Mouse (Mus musculus): ENCODE measurements around the gene Cplx3.

Cplx3 gene

DNA sequence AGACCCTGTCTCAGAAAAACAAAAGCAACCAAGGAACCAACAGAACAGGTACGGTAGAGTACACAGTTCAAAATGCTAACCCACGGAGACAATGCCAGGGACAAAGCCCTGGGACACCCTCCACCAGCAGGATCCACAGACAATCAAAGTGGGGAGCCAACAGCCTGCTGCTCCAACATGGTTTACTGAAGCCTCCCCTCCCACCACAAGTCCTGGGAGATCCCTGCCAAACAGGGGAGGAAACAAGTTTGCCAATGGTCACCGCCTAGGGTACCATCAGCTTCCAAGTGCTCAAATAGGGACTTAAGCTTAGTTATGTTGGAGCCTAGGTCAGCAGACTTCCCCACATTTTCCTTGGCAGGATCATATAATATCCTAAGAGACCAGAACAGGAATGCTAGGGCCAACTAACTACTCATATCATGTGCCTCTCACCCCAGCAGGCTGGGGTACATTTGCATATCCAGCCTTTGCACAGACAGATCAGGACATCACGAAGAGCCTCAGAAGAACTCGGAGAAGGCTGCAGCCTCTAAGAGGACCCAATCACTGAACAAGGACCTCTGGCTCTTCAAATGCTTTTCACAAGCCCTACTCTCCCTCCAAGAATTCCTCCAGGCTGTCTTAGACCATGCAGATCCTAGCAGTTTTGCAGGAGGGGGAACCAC lies 33.7 kb upstream of the Cplx3 start:
- no peak for ATAC-seq (ENCODE audit: insufficient number of reproducible peaks, low FRiP score, low TSS enrichment)

DNA sequence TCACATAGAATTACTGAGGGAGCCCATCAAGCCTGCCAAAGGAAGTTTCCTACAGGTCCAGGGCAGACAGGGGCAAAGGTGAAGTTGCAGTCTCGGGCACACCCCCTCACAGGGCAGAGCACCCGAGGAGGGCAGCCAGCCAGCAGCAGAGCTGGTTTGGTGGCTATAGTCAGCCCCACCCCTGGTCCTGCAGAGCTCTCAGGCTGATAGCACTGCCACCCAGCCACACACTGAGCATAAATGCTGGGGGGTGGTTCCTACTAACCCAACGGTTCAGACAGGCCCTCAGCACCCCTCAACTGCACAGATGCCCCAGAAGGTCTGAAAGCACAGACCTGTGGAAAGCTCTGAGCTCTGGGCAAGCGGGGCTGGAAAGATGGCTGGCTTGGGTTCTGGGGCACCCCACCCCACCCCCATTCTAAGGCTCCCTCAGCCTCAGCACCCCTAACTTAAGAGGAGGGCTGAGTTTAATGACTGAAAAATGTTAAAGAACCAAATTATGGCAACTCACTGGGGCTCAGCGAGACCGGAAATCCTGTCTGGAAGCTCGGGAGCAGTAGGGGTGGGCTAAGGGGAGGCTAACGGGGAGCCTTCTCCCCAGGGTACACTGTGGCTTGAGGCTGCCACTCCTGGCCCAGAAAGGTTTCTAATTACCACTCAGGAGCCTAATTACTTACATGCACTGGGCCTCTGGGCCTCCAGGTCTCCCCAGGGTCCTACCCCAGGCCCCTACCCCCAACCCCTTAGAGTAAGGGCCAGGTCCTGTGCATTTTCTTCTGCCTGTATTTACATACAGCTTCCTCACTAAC lies 32.8 kb upstream of the Cplx3 start:
- no peak for ATAC-seq (ENCODE audit: insufficient number of reproducible peaks, low FRiP score, low TSS enrichment)

DNA sequence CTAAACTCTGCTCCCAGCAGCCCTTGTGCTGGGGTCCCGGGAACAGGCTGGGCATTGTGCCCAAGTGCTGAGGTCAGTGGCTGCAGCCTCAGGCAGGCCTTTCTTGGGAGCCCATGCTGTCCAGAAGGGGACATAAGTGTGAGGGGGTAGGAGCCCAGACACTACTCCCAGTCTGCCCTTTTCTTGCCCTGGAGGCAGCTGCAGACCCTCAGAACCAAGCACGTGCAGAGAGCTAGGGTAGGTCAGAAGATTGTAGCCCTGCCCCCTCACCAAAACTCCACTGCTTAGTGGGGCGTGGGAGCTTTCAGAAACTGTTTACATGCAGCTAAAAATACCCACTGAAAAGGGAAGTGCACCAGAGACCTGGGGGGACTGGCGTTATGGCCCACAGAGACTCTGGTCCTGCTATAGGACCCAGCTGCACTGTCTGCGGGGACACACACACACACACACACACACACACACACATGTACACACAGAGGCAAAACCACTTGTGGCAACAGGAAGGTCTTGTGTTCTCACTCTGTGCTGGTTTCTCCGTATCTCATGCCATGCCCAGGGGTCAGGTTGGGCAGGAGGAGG lies 31.8 kb upstream of the Cplx3 start:
- ATAC-seq (ENCODE audit: insufficient number of reproducible peaks, low FRiP score, low TSS enrichment), result no peak

DNA sequence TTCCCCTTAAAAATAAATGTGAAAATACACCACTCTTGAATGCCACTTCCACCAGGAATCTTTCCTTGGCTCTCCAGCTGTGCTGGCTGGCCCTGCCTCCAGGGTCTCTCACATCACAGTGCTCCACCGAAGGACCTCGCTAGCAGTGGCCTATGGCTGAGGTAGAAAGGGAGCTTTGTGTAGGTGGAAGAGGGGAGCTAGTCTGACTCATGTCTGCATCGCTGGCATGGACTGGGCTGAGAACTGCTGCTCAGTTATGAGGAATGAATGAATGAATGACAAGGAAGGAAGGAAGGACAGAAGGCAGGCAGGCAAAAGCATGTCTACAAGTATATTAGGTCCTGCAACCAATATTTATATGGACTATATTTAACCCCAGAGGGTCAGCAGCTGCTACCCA lies 31.2 kb upstream of the Cplx3 start:
- ATAC-seq (ENCODE audit: insufficient number of reproducible peaks, low FRiP score, low TSS enrichment), result no peak

DNA sequence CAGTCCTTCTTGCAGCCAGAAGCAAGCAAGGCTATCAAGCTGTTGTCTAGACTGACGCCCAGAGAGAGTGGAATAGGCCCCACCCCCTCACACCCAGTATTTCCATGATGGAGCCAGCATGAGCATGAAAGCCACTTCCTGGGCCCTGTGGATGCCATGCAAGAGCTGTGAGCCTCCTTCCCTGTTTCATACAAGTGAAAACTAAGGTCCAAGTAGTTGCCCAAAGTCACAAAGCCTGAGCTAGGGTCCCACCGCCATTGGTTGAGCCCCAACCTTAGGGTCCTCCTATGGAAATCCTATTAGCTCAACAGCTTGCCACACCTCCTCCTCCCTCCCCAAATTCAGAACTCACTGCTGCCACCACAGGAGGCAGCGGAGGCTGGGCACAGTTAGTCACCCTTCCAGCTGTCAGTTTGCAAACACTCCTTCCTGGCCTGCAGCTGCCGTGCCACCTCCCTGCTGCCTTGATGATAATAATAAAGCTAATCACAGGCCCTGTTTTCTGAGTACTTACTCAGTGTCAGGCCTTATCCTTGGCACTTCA lies 27.5 kb upstream of the Cplx3 start:
- no peak for ATAC-seq (ENCODE audit: insufficient number of reproducible peaks, low FRiP score, low TSS enrichment)

DNA sequence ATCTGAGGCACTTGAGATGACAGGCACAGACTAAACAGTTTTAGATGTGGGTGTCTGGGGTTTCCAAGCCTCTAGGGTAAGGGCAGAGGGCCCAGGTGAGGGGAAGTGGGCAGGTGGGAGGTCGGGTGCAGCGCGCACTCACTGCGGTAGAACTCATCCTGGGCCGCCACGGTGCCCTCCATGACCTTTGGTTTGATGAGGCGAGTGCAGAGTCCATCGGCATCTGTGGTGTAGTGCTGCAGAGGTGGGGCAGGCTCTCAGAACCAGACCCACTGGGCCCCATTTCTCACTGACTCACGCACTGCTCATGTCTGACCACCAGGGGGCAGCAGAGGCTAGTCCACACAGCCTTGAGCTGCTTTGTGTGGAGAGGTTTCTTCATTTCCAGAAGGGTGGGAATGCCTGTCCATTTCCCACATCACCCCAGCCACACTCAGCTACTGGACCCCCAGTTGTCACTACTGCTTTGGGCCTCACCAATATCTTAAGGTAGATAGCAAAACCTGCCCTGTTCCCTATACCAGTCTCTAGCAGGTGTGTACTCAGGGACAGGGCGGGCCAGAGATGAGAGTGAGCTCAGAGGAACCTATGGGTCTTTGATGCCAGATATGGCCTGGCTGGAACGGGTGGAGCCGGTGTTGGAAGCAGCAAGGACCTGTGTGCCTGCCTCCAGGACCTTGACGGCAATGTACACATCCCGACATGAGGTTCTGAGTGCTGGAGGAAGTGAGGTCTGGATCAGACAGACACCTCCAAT lies 23.2 kb upstream of the Cplx3 start:
- ATAC-seq (ENCODE audit: insufficient number of reproducible peaks, low FRiP score, low TSS enrichment), result 0 out of 2 replicates have a peak, but pooled peaks have one; percentile 37

DNA sequence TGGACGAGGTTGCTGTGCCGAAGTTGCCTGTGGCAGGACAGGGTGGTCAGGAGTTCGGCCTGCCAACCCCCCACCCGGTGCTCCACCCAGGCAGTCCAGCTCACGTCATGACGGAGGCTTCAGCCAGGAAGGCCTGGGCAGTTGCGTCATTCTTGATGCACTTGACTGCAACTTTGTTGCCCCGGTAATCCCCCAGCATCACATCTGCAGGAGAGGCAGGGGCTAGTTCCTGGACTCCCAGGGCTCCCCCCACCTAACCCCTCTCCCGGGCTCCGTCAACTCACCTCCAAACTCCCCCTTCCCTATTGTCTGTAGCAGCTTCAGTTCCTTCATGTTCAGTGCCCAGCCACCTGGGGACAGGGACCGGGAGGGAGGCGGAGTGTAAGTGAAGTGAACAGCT lies 22.6 kb upstream of the Cplx3 start:
- no peak for ATAC-seq (ENCODE audit: insufficient number of reproducible peaks, low FRiP score, low TSS enrichment)

DNA sequence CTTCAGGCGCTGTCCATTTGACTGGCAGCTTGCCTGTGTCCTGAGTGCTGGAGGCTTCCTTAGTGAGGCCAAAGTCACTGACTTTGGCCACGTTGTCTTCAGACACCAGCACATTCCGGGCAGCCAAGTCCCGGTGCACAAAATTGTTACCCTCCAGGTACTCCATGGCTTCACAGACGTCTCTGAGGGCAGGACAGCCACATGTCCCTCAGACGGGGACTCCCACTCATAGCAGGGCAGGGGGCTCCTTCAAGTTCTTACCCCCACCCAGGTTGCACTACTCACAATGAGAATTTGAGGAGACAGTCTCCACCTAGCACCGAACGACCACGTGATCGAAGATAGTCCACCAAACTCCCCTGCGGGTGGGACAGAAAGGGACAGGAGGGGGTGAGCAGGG lies 21.8 kb upstream of the Cplx3 start:
- no peak for ATAC-seq (ENCODE audit: insufficient number of reproducible peaks, low FRiP score, low TSS enrichment)

DNA sequence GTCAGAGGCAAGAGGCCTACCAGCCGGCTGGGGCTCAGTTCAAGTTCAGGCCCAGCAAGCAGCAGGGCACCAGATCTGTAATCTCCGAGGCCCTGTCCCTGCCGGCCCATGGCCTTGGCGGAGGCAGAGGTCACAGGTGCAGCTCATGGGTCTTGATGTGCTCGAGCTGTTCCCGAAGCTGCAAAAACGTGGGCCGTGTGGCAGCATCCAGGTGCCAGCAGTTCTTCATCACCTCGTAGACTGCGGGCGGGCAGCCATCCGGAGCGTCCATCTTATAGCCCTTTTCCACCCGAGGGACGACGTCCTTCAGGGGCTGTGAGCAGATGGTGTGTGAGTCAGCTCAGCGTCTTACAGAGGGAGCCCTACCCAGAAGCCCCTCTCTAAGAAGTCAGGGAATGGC lies 21.1 kb upstream of the Cplx3 start:
- ATAC-seq (ENCODE audit: insufficient number of reproducible peaks, low FRiP score, low TSS enrichment), result no peak

DNA sequence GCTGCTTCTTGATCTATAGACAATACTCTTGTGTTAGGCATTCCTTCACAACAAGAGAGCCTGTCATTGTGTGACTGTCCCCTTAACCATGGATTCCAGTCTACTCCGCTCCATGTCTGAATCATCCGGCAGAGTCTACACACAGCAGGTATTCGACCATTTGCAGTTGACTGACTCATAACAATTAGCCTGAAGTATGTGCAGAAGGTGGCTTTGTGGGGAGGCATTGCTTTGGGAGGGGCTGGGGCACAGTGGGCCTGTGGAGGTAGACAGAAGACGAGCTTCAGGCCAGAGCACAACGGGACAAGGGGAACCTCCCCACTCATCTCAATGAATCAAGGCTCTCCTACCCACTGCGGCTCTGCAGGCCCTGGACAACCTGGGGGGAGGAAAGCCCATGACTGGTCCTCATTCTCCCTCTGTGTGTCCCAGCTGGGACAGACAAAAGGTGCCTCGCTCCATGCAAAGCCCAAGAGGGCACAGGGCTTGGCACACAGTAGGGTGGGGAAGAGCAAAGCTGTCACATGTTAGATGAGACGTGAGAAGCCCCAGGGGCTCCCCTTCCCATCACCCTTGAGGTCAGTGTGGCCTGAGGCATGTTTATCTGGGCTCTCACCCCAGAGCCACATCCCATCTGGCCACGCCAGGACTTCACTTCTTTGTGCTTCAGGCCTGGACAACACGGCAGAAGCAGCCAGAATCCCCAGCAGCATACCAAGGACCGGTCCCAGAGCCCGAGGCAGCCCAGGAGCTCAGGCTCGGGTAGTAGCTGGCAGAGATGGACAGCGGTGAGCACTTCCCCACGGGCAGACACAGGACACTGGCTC lies 19.8 kb upstream of the Cplx3 start:
- ATAC-seq (ENCODE audit: insufficient number of reproducible peaks, low FRiP score, low TSS enrichment), result no peak

DNA sequence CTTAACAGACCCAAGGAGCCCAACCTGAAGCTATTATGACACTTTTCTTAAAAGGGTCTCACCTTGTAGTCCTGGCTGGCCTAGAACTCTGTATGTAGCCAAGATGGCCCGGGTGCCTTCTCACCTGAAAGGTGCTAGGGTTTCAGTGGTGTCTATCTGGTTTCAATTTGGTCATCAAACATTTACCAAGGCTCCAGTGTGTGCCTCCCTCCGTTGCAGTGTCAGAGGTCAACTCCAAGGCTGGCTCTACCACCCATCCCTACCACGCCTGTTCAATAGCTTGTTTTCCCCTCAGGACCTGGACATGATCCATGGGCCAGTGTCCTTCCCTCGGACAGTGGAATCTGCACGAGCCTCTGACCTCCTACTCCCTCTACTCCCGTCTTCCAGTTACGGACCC lies 18.2 kb upstream of the Cplx3 start:
- no peak for ATAC-seq (ENCODE audit: insufficient number of reproducible peaks, low FRiP score, low TSS enrichment)

DNA sequence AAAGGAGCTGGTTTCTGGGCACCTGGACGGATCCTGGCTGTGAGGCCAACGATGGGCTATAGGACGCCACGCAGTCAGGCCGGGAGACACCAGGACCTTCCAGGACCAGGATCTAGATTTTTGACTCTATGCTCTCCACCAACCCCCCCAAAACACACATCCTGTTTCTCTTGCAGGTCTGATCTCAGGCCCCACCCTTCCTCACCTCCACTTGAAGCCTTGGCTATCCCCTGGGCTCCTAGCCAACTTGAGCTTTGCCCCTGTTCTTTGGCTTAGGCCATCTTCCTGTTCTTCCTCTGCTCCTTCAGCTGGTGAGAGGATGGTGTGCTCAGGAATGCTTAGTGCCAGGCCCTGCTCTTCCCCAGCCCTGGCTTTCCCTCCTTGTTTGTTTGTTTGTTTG lies 14.6 kb upstream of the Cplx3 start, which contains the start of gene Lman1l:
Gene Lman1l, minus strand, starts transcription at position 101 of the 400 bp plus-strand sequence.
- no peak for ATAC-seq (ENCODE audit: insufficient number of reproducible peaks, low FRiP score, low TSS enrichment)

DNA sequence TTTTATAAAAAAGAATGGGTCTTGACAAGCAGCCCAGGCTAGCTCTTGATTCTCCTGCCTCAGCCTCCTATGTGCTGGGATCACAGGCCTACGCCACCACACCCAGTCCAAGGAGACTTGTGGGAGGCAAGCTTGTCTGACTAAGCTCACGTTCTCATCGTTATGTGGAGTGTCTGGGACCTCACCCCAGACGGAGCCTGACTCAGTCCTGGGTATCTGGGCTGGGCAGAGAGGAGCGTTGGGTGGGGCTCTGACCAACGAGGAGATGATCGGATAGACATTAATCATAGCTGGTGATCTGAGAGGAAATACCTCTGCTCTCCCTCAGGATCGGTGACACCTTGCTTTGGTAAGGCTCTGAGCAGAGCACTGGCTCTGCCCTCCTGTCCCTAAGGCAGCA lies 12.8 kb upstream of the Cplx3 start:
- ATAC-seq (ENCODE audit: insufficient number of reproducible peaks, low FRiP score, low TSS enrichment), result no peak

DNA sequence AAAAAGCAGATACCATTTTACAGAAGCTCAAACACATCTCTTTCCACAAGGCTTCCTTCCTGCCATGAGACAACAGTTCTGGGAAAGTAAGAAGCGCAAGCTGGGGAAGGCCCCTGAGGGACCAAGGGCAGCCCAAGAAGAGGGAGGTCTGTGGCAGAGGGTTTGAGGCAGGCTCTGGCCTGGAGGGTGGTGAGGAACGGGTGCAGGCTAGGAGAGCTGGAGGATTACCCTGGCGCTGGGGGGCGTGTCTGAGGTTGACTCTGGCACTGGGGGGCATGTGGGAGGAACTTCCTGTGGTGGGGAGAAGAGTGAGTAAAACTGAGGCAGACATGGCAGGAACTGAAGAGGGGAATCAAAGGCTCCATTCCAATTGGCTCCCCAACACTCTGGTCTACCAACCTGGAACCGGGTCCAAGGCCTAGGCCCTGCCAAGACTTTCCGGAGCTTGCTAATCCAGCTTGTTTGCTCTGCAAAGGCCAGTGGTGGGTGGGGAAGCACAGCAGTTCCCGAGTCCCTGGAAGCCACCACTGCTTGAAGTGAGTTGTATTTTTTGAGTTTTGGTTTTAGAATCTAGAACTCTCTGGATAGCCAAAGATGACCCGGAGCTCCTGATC lies 11.6 kb upstream of the Cplx3 start:
- no peak for ATAC-seq (ENCODE audit: insufficient number of reproducible peaks, low FRiP score, low TSS enrichment)

DNA sequence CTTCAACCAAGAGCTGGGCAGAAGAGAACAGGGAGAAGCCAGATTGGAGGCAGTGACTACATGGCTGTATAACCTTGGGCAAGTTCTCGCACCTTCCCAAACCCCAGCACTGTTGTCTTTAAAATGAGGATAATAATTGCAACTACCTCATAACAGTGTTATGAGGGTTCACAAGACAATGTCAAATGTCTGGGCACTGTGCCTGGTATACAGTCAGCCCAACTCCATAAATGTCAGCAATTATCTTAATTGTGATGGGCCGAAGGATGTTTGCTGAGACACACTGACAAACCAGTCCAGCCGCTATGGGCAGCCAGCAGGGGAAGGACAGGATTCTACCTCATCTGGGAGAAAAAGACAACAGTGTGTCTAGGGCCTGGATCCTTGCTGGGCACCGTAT lies 8.7 kb upstream of the Cplx3 start:
- ATAC-seq (ENCODE audit: insufficient number of reproducible peaks, low FRiP score, low TSS enrichment), result no peak

DNA sequence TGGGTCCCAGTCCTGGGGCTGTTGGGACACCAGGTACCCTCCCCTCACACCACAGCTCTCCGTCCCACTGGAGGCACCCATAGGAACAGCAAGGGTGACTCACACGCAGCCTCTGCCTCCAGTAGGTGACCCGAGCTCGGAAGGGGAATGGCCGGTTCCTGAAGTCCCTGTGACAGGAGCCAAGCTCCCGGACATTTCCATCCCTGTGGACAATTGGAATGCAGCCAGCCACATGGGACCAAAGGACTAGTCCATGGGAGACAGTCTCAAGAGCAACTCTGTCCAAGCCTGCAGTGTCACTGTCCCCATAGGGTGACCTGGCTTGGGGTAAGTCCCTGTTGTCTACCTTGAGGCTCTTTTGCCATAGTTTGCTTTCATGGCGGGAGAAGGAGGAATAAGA lies 7.9 kb upstream of the Cplx3 start:
- no peak for ATAC-seq (ENCODE audit: insufficient number of reproducible peaks, low FRiP score, low TSS enrichment)

DNA sequence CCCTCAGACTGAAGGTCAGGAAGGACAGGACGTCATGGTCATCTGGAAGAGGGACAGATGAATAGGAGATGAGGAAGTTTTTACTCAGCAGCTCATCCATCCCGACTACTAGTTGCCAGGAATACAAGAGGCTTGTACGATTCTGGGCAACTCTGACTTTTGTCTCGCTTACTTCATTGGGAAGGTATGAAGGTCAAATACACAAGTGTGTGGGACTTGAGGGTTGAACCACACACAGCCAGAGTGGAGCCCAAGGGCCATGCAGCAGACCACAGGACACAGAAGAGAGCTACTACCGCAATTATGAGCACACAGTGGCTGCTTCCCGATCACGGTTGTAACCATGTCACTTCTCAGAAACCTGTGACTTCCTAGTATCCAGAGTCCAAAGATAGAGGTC lies 6.5 kb upstream of the Cplx3 start:
- no peak for ATAC-seq (ENCODE audit: insufficient number of reproducible peaks, low FRiP score, low TSS enrichment)

DNA sequence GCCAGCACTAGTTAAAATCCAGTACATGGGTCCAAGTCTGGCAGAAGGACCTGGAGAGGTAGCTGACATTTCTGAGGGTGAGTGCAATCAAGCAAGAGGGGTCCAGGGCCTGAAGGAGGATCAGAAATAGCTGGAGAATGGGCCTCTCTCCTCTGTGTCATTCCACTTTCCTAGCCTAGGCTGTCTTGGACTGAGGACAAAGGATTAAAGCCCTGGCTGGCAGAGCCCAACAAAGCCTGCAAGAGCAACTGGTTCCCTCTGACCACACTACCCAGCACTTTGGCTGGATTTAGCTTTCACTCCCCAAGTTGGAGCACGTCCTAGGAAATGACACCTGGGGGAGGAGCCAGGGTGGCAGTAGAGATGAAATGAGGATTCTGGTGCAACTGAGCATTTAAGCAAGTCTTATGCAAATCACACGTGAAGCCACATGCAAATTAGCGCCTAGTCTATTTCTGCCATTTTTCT lies 4.3 kb upstream of the Cplx3 start:
- 0 out of 2 replicates have a peak, but pooled peaks have one; percentile 40 for ATAC-seq (ENCODE audit: insufficient number of reproducible peaks, low FRiP score, low TSS enrichment)

DNA sequence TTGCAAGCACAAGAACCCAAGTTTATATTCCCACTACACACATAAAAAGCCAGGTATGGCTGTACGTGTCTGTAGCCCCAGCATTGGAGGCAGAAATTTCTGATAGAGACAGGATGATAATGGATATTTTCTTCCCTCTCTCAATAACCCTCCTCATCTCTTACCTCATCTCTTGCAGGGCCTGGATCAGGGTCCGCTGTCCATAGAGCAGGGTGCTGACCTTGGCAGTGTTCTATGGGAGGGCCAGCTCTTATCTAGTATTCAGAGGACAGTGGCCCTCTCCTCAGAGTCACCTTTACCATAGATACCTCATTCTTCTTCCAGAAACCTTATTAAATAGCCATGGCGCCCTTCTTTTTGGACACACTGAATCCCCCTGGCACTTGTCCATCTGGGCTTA lies 3.7 kb upstream of the Cplx3 start:
- ATAC-seq (ENCODE audit: insufficient number of reproducible peaks, low FRiP score, low TSS enrichment), result no peak
